Mouse (Mus musculus) ZHBTc4 (cell line): Measurements from ENCODE around the gene Il18.

Experiments
- DNase-seq: peaks from one replicate; pipeline ENCODE4 v3.0.0-alpha.2; 2011; ENCODE audit warnings: low read depth, low spot score

Il18 gene

GRCm38 (mm10) chr9:50552206-50552605 is 2.4 kb upstream of the Il18 start:
- DNase-seq: no peak

GRCm38 (mm10) chr9:50553547-50553946 is 1.1 kb upstream of the Il18 start:
- no peak for DNase-seq

- peak; percentile 54 for DNase-seq
Observed at GRCm38 (mm10) chr9:50555094-50555446, 443 bp downstream of the Il18 start, which contains the start of gene Bco2. Gene Bco2 (minus strand): TSS chr9:50555181.

DNA sequence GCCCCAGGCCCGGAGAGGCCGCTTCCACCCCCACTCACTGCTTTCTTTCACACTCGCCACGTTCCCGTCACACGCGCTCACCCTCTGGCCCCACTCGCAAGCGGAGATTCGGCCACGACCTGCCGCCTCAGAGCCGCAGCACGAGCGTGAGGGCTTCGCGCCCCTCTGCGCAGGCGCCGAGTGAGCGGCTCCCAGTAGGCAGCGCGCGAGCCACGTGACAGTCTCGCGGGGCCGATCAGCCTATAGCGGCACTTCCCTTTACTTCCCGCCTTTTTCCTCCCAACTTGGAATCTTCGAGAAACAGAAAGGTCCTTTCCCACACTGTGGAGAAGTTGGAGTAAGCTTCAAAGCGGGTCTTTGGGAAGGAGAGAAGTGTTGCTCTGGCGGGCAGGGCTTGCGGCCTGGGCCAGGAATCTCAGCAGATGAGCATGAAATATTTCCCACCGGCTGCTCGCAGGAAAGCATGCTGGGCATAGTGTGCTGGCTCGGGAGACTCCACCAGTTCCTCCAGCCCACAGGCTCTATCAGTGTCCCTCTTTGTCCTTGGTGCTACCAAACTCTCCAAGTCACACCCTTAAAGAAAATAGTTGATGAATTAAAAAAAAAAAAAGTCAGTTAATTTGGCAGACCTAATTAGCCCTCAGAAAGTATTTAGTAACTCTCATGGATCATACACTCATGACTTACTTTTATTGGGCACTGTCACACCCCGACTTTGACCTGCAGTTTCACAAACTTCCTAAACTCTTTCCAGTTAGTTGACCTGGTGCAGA is 6.7 kb downstream of the Il18 start, which contains the start of gene Tex12:
Gene Tex12 (minus strand): TSS at position 181 of the 773 bp plus-strand sequence.
- peak; percentile 83 for DNase-seq

- no peak for DNase-seq
Observed at GRCm38 (mm10) chr9:50561918-50562360, 7.3 kb downstream of the Il18 start.

DNA sequence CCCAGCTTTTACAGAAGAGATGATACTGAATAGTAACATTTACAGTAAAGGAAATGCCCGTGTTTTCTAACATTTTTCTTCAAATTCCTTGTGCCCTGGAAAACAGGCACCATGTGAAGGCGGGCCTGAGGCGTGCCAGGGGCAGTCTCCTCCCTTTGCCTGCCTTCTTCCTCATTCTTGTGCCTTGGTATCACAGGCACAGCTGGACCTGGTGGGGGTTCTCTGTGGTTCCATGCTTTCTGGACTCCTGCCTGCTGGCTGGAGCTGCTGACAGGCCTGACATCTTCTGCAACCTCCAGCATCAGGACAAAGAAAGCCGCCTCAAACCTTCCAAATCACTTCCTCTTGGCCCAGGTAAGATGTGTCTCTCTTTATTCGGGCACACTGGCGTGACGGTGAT is 10.5 kb downstream of the Il18 start:
- no peak for DNase-seq

- DNase-seq: no peak
Observed at GRCm38 (mm10) chr9:50565940-50566339, 11.3 kb downstream of the Il18 start.

DNA sequence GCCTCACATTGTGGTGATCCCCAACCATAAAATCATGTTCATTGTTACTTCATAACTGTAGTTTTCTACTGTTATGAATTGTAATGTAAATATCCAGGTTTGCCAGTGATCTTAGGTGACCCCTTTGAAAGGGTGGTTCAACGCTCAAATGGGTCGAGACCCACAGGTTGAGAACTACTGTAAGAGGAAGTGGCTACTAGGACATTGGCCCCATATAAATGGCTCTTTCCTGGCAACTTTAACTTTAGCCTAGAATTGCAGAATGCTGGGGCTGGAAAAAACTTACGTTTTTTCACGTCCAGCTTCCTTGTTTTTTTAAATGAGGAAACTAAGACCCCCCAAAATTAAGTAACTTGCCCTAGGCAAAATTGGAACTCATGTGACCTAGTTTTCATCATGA is 12.7 kb downstream of the Il18 start:
- DNase-seq: no peak

DNA sequence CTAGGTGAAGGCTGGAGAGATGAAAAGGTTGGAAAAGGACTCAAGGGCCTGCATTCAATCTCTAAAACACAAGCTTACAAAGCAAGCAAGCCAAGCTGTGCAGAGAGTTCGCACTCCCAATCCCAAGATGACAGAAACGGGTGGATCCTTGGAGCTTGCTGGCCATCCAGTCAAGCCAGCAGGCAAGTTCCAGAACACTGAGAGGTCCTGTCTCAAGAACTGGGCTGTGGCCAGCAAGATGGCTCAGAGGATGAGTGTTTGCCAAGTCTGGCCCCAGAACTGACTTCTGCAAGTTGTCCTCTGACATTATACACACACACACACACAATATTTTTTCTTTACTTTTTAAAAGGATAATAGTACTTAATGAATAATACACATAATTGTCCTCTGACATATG is 13.3 kb downstream of the Il18 start:
- no peak for DNase-seq

GRCm38 (mm10) chr9:50569599-50570525 is 15.2 kb downstream of the Il18 start:
- DNase-seq: no peak

- DNase-seq: no peak
Observed at GRCm38 (mm10) chr9:50580370-50580769, 25.7 kb downstream of the Il18 start.

GRCm38 (mm10) chr9:50585145-50585818 is 30.7 kb downstream of the Il18 start:
- no peak for DNase-seq

DNA sequence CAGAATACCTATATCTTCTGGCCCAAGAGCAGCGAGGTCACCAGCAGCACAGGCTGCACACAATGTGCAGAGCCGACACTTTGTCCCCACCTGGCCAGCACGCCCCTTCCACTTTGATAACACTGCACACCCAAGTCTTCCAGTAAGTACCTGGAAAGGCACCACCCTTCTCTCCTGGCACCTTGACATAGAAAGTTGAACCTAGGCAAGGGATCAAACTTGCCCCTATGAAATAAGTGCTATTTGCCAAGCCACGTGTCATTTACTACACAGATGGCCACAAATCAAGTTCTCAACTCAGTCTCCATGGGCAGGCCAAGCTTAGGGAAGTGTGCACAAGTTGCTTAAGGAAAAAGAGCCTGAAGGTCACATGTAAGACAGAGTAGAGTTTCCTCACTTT is 32.3 kb downstream of the Il18 start:
- no peak for DNase-seq

- no peak for DNase-seq
Observed at GRCm38 (mm10) chr9:50590856-50591518, 36.4 kb downstream of the Il18 start.

DNA sequence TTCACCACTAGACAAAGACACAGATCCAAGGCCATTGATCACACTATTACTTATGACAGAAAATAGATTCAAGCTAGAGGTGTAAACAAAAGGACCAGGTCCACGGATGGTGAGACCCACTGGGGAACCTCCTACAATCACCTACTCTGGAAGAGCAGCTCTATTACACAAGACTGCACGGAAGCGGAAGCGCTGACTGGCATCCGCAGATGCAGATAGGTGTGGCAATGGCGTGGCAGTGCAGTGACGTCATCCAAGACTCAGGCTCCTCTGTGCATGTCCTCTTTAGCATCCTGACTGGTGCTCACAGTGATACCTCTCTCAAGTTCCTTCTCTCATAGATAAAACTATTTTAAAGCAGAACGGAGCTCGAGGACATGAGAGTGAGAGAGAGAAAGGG is 38.3 kb downstream of the Il18 start:
- DNase-seq: peak; percentile 16

GRCm38 (mm10) chr9:50593544-50593943 is 38.9 kb downstream of the Il18 start:
- DNase-seq: peak; percentile 72

- DNase-seq: no peak
Observed at GRCm38 (mm10) chr9:50594794-50595417, 40.3 kb downstream of the Il18 start.

- DNase-seq: no peak
Observed at GRCm38 (mm10) chr9:50596973-50597372, 42.3 kb downstream of the Il18 start.

GRCm38 (mm10) chr9:50601536-50601935 is 46.9 kb downstream of the Il18 start:
- DNase-seq: no peak

DNA sequence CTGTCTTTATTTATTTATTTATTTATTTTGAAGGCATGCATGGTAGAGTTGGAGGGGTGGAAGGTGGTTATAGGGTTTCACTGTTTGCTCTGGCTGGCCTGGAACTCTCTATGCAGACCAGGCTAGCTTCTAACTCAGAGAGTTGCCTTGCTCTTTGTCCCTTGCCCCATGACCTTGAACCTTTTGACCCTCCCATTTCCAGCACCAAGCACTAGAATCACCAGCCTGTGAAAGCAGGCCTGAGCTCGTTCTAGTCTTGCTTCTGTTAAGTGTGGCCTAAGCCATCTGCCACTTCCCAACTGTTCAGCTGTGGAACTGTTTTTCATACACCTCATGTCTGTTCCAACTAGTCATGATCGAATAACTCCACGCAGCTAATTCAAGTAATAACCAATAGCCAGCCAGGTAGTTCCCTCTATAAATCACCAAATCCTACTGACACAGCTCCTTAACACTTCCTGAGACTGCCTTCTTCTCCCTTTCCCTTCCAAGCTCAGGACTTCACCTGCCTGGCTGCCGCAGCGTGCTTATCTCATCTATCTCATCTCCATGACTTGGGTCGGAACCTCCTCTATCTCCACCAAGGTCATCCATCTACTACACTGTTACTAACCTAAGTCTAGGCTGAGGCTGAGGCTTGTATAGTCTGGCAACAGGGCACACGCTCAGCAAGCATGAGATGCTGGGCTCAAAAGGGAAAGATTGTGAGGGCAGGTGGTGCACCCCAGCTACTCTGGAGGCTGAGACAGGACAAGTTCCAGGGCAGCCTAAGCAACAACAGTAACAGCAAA is 47.6 kb downstream of the Il18 start:
- DNase-seq: peak; percentile 68
